10 mouse cellular contexts compared by ENCODE assay signal in genomic region chr1:164043549-164043948, GRCm38 (mm10). TPM values are rescaled to one million over a fixed set of nuclear protein-coding genes. Genes with fewer than 3 reads are reported as not detected.
DNase-seq lines count a peak whose midpoint lies in the region; ATAC-seq and TF ChIP-seq lines count a peak whose summit lies in the region.
"Had no signal": no experiment of that assay in that cellular context is flagged by ENCODE, and none has a peak within 500 bp of the region (broad histone marks: within the 10 kb centered on the region; RNA-seq: fewer than 3 reads in every experiment).

No protein-coding gene starts in this region.

- no peak overlapping the region for H3K27ac ChIP-seq in liver, adult 2 months (replicated peaks; ENCODE audit: insufficient read depth, low read depth, low read length)
- H3K27ac ChIP-seq in liver, embryonic 15.5 days (replicated peaks): no peak overlapping the region
- H3K27ac ChIP-seq: gastrocnemius, adult 2 months had no signal

- no peaks in the 10 kb centered on the region for H3K36me3 ChIP-seq in liver, adult 2 months (ENCODE audit: control insufficient read depth, insufficient read depth, low read length)
- no peaks in the 10 kb centered on the region for H3K36me3 ChIP-seq in liver, embryonic 15.5 days (replicated peaks)

- TF ChIP-seq CTCF in liver, adult 2 months (IDR thresholded peaks at IDR 0.05; ENCODE audit: low read depth, low read length): no peak

- no peaks in the 10 kb centered on the region; the same call in 1 of the 2 replicates for H3K4me1 ChIP-seq in liver, adult 2 months (ENCODE audit: control insufficient read depth, insufficient read depth, low read length)
- H3K4me1 ChIP-seq in liver, embryonic 15.5 days (replicated peaks): no peaks in the 10 kb centered on the region

- no peaks in the 10 kb centered on the region for H3K27me3 ChIP-seq in liver, adult 2 months (ENCODE audit: control insufficient read depth, insufficient read depth, low read length)
- no peaks in the 10 kb centered on the region for H3K27me3 ChIP-seq in liver, embryonic 15.5 days

- ATAC-seq in liver, embryonic 15.5 days (ENCODE audit: insufficient read depth): 0 out of 2 replicates have a peak, but pooled peaks have one; percentile 28

- no peaks in the 10 kb centered on the region for H3K79me2 ChIP-seq in liver, adult 2 months (ENCODE audit: control insufficient read depth, insufficient read depth, low read length)

- H3K4me3 ChIP-seq in liver, adult 2 months (ENCODE audit: insufficient read depth, low read depth, low read length): no peak overlapping the region
- H3K4me3 ChIP-seq in liver, embryonic 15.5 days (replicated peaks): no peak overlapping the region
- H3K4me3 ChIP-seq: gastrocnemius, adult 2 months had no signal

- no peak overlapping the region for H3K4me2 ChIP-seq in liver, embryonic 15.5 days

- DNase-seq in liver, adult 2 months (ENCODE audit: extremely low read depth, low read depth, low spot score): peak; percentile 24
- no peak for DNase-seq in liver
- DNase-seq in heart, postnatal 4 days: peak; percentile 61
- DNase-seq in layer of hippocampus, adult 9-10 months (ENCODE audit: low spot score): no peak
- no peak for DNase-seq in layer of hippocampus, postnatal 10 days (ENCODE audit: low spot score in 2 of 2)
- no peak for DNase-seq in spleen, adult 12 weeks (ENCODE audit: low spot score)
- DNase-seq: gastrocnemius, adult 2 months had no signal

- no peak overlapping the region for H3K9ac ChIP-seq in liver, adult 2 months (ENCODE audit: low read depth, low read length)
- no peak overlapping the region for H3K9ac ChIP-seq in liver, embryonic 15.5 days

- H3K9me3 ChIP-seq in liver, embryonic 15.5 days (replicated peaks): no peaks in the 10 kb centered on the region

- 66% methylated on average over 3 of the region's 3 CpGs for WGBS in liver, adult 2 months
- WGBS in liver, embryonic 15.5 days (ENCODE audit: insufficient replicate concordance): 48% methylated on average over 3 of the region's 3 CpGs

- TF ChIP-seq POLR2A in liver, adult 2 months (IDR thresholded peaks at IDR 0.05; ENCODE audit: extremely low read depth, insufficient read depth, low read length): no peak

RNA-seq across cellular contexts. Expression of gene Sele, which starts 4.5 kb away (rescaled TPM):
- 0.07 TPM in 1 of 2 replicates, not detected in the other for total RNA-seq in liver, adult 2 months (2014; rRNA removed)
- polyA plus RNA-seq in liver, adult 2 months (2012; rRNA removed): 0.05 TPM in 1 of 2 replicates, not detected in the other
- 1 to 10 TPM; 4.5 to 5.1 TPM for total RNA-seq in heart, postnatal 4 days (2021)
- 0.05 TPM in 1 of 2 replicates, not detected in the other for polyA plus RNA-seq in liver, embryonic 15.5 days (2015; fragmentation: Nextera tagmentation; extraction: Ambion mirVana)
- not detected for total RNA-seq in layer of hippocampus, postnatal 10 days (2021)
- total RNA-seq: gastrocnemius, adult 2 months had no signal
- polyA plus RNA-seq: cortical plate, adult 2 months had no signal

RNA-seq across cellular contexts. Expression of gene Sell, which starts 18.2 kb away (rescaled TPM):
- 1.0 and 1.1 TPM in 2 replicates for total RNA-seq in liver, adult 2 months (2014; rRNA removed)
- 0.36 and 0.78 TPM in 2 replicates for polyA plus RNA-seq in liver, adult 2 months (2012; rRNA removed)
- total RNA-seq in heart, postnatal 4 days (2021): under 1 TPM; 0.83 to 0.86 TPM
- 10.9 and 11.8 TPM in 2 replicates for polyA plus RNA-seq in liver, embryonic 15.5 days (2015; fragmentation: Nextera tagmentation; extraction: Ambion mirVana)
- under 1 TPM in 1 of 2 experiments, not detected in 1; 0.16 TPM for total RNA-seq in layer of hippocampus, postnatal 10 days (2021)
- polyA plus RNA-seq: neural tube, embryonic 11.5 days had no signal

RNA-seq across cellular contexts. Expression of gene Mettl18, which starts 48.9 kb away (rescaled TPM):
- total RNA-seq in liver, adult 2 months (2014; rRNA removed): 2.7 and 3.9 TPM in 2 replicates
- 0.42 and 0.67 TPM in 2 replicates for polyA plus RNA-seq in liver, adult 2 months (2012; rRNA removed)
- total RNA-seq in heart, postnatal 4 days (2021): 1 to 10 TPM; 3.2 to 3.9 TPM
- polyA plus RNA-seq in liver, embryonic 15.5 days (2015; fragmentation: Nextera tagmentation; extraction: Ambion mirVana): 4.0 and 4.2 TPM in 2 replicates
- 1 to 10 TPM; 4.5 to 4.7 TPM for total RNA-seq in layer of hippocampus, postnatal 10 days (2021)

RNA-seq across cellular contexts. Expression of gene BC055324, which starts 49.0 kb away (rescaled TPM):
- total RNA-seq in liver, adult 2 months (2014; rRNA removed): 0.37 and 1.1 TPM in 2 replicates
- polyA plus RNA-seq in liver, adult 2 months (2012; rRNA removed): 0.10 and 0.19 TPM in 2 replicates
- total RNA-seq in heart, postnatal 4 days (2021): 1 to 10 TPM; 6.2 to 6.7 TPM
- polyA plus RNA-seq in liver, embryonic 15.5 days (2015; fragmentation: Nextera tagmentation; extraction: Ambion mirVana): 8.7 and 9.6 TPM in 2 replicates
- total RNA-seq in layer of hippocampus, postnatal 10 days (2021): 1 to 10 TPM; 2.0 to 2.3 TPM

Comparison
In these comparisons a context has a peak if more than half of its experiments do, and no peak if none do; other contexts are left out.
1. DNase-seq: peak in liver, adult 2 months (single experiment) and heart, postnatal 4 days (single experiment); none in liver (single experiment), layer of hippocampus, adult 9-10 months (single experiment), layer of hippocampus, postnatal 10 days (0 of 2) and spleen, adult 12 weeks (single experiment).